Mouse (Mus musculus) brain, embryonic 14.5 days (tissue): ENCODE results near the gene Smpdl3b.

Source experiments
- CTCF ChIP-seq: fragments of 200-500 bp; IDR thresholded peaks from 2 replicates; pipeline ENCODE4 v1.5.1; 2012; ENCODE audit warnings: inconsistent platforms, mild to moderate bottlenecking, moderate library complexity, borderline replicate concordance; ENCODE audit not compliant: insufficient read depth, insufficient read length; ENCODE audit errors: extremely low read depth
- POLR2A ChIP-seq: fragments of 200-500 bp; IDR thresholded peaks from 2 replicates; pipeline ENCODE4 v1.6.1; 2012; ENCODE audit warnings: mild to moderate bottlenecking, inconsistent platforms, borderline replicate concordance; ENCODE audit not compliant: poor library complexity, insufficient read depth, insufficient read length, severe bottlenecking; ENCODE audit errors: extremely low read depth

GRCm38 (mm10) chr4:132752992-132753391, 4.1 kb downstream of the Smpdl3b start:
- TF ChIP-seq POLR2A = no peak
- no peak for TF ChIP-seq CTCF
